Mouse (Mus musculus) heart, postnatal 0 days (tissue): ENCODE measurements around the gene Dock8.

Experiments
- CTCF ChIP-seq: IDR thresholded peaks from 2 replicates; pipeline ENCODE4 v1.5.1; 2016; ENCODE audit warnings: antibody characterized with exemption, control low read depth, low read depth
- EP300 ChIP-seq: IDR thresholded peaks from 2 replicates; pipeline ENCODE4 v1.6.1; 2016; ENCODE audit warnings: antibody characterized with exemption, low read depth

DNA sequence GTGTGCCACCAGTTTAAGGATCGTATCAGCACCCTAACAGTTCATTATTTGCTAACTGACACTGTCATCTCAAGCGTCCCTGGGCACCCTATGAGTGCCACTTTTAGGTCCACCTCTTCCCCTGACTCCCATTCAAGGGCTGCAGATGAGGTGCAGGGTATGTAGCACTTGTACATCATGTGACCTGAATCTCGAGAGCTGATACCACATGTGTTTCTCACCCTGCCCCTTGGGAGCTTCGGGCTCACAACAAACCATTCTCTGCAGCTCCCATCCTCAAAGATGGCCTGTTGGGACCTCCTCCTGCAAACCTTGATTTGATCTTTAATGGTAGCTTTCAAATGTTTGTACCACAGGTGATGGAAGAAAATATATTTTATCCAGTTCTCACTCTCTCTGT lies 32.4 kb downstream of the Dock8 start:
- TF ChIP-seq CTCF (no peak), EP300 (no peak)
